Mouse (Mus musculus) c-Kit-positive CD71-positive TER-119-positive erythroid progenitor cells, embryonic 14.5 days (primary cell): Measurements from ENCODE around the gene Ptprn2.

Source experiments
- DNase-seq: peaks from one replicate; pipeline ENCODE4 v3.0.0-alpha.2; 2013; ENCODE audit warnings: low spot score

Gene Ptprn2

GRCm38 (mm10) chr12:117169670-117170069, 684.1 kb downstream of the Ptprn2 start:
- no peak for DNase-seq

GRCm38 (mm10) chr12:117172529-117172884, 687.0 kb downstream of the Ptprn2 start:
- no peak for DNase-seq

- DNase-seq, result no peak
Observed at GRCm38 (mm10) chr12:117172885-117173529, 687.5 kb downstream of the Ptprn2 start.

GRCm38 (mm10) chr12:117174189-117174588, 688.7 kb downstream of the Ptprn2 start:
- no peak for DNase-seq

- DNase-seq, result no peak
Observed at GRCm38 (mm10) chr12:117175072-117175681, 689.7 kb downstream of the Ptprn2 start.

- DNase-seq, result no peak
Observed at GRCm38 (mm10) chr12:117176259-117176823, 690.8 kb downstream of the Ptprn2 start.

GRCm38 (mm10) chr12:117187167-117187566, 701.6 kb downstream of the Ptprn2 start:
- no peak for DNase-seq

GRCm38 (mm10) chr12:117192001-117192400, 706.5 kb downstream of the Ptprn2 start:
- DNase-seq, result no peak

GRCm38 (mm10) chr12:117196721-117197425, 711.4 kb downstream of the Ptprn2 start:
- no peak for DNase-seq

- no peak for DNase-seq
Observed at GRCm38 (mm10) chr12:117198093-117198492, 712.6 kb downstream of the Ptprn2 start.

GRCm38 (mm10) chr12:117200117-117200516, 714.6 kb downstream of the Ptprn2 start:
- DNase-seq, result no peak

- DNase-seq, result no peak
Observed at GRCm38 (mm10) chr12:117200590-117200989, 715.1 kb downstream of the Ptprn2 start.

- no peak for DNase-seq
Observed at GRCm38 (mm10) chr12:117203506-117203905, 718.0 kb downstream of the Ptprn2 start.

GRCm38 (mm10) chr12:117204905-117205304, 719.4 kb downstream of the Ptprn2 start:
- DNase-seq, result no peak

GRCm38 (mm10) chr12:117207421-117208120, 722.1 kb downstream of the Ptprn2 start:
- no peak for DNase-seq

GRCm38 (mm10) chr12:117210467-117210866, 724.9 kb downstream of the Ptprn2 start:
- DNase-seq, result no peak

GRCm38 (mm10) chr12:117213531-117213930, 728.0 kb downstream of the Ptprn2 start:
- no peak for DNase-seq

GRCm38 (mm10) chr12:117214272-117214671, 728.8 kb downstream of the Ptprn2 start:
- no peak for DNase-seq

GRCm38 (mm10) chr12:117214919-117215318, 729.4 kb downstream of the Ptprn2 start:
- no peak for DNase-seq

- no peak for DNase-seq
Observed at GRCm38 (mm10) chr12:117221909-117222308, 736.4 kb downstream of the Ptprn2 start.

GRCm38 (mm10) chr12:117224036-117224435, 738.5 kb downstream of the Ptprn2 start:
- no peak for DNase-seq

- DNase-seq, result no peak
Observed at GRCm38 (mm10) chr12:117227236-117227635, 741.7 kb downstream of the Ptprn2 start.
